Mouse (Mus musculus) CH12.LX (cell line): ENCODE measurements at regions not wholly inside any gene's neighbourhood (a gene's known extent, or its start where the extent isn't known, plus 50 kb on each side); places are given as distances from the start of the nearest gene placed in this dataset.

ENCODE experiments used
- CTCF ChIP-seq, 2 experiments: IDR thresholded peaks in 1 of 2; conservative IDR thresholded peaks in 1 of 2; 2 replicates each; pipeline ENCODE4 v1.5.1; 2011 to 2012; ENCODE audit warnings: low read depth in 2 of 2, low read length in 2 of 2, improper control_type of control experiment in 1 of 2, inconsistent platforms in 1 of 2, mild to moderate bottlenecking in 1 of 2, moderate library complexity in 1 of 2
- EP300 ChIP-seq: IDR thresholded peaks from 2 replicates; pipeline ENCODE4 v1.6.1; 2011; ENCODE audit warnings: low read length, improper control_type of control experiment
- KAT2A ChIP-seq: IDR thresholded peaks from 2 replicates; pipeline ENCODE4 v1.6.1; 2012; ENCODE audit warnings: low read length, improper control_type of control experiment, inconsistent platforms; ENCODE audit not compliant: insufficient replicate concordance
- MAX ChIP-seq: IDR thresholded peaks from 2 replicates; pipeline ENCODE4 v1.6.1; 2011; ENCODE audit warnings: low read length, improper control_type of control experiment
- NRF1 ChIP-seq: IDR thresholded peaks from 2 replicates; pipeline ENCODE4 v1.6.1; 2014; ENCODE audit warnings: low read depth, mild to moderate bottlenecking, inconsistent platforms, low read length, improper control_type of control experiment, moderate library complexity
- POLR2A ChIP-seq: IDR thresholded peaks from 2 replicates; pipeline ENCODE4 v1.6.1; 2011; ENCODE audit warnings: low read depth, mild to moderate bottlenecking, improper control_type of control experiment, low read length
- SIN3A ChIP-seq: IDR thresholded peaks from 2 replicates; pipeline ENCODE4 v1.6.1; 2012; ENCODE audit warnings: low read length, improper control_type of control experiment, inconsistent platforms
- SMC3 ChIP-seq: IDR thresholded peaks from 2 replicates; pipeline ENCODE4 v1.6.1; 2011; ENCODE audit warnings: low read depth, low read length, improper control_type of control experiment
- USF1 ChIP-seq: IDR thresholded peaks from 2 replicates; pipeline ENCODE4 v1.6.1; 2014; ENCODE audit warnings: low read depth, mild to moderate bottlenecking, inconsistent platforms, low read length, improper control_type of control experiment

DNA sequence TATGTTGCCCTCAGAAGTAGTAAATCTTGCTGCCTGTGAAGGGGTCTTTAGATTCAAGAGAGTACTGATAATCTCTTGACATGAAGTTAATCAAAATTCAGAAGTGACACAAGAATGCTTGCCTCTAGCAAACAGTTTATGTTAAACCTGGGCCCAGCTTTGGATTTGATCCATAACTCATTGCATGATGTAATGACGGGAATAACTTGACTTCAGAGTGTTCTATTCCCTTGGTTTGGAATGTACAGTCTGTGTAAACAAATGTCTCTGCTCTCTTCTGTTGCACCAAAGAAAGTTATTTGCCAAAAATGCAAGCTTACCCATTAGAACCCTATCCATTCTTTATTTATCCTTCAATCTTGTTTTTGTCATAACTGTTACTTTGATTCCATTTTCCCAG, 397.1 kb upstream of the Gpc5 start:
- TF ChIP-seq KAT2A (no peak), USF1 (no peak), CTCF (conservative IDR thresholded peaks at IDR 0.05 in 1 of 2, IDR thresholded peaks at IDR 0.05 in 1 of 2; ENCODE audit: low read depth in 2 of 2, low read length in 2 of 2) (no peak), MAX (no peak), POLR2A (no peak), SIN3A (no peak), SMC3 (no peak), NRF1 (no peak), EP300 (no peak)
